Mouse (Mus musculus) olfactory bulb, adult 2 months (tissue): Measurements from ENCODE around the gene Bcl9.

Source experiments
- CTCF ChIP-seq: fragments of 200-500 bp; IDR thresholded peaks from 2 replicates; pipeline ENCODE4 v1.5.1; 2012; ENCODE audit warnings: low read depth, mild to moderate bottlenecking, low read length, moderate library complexity; ENCODE audit not compliant: insufficient read depth
- POLR2A ChIP-seq: fragments of 200-500 bp; IDR thresholded peaks from 2 replicates; pipeline ENCODE4 v1.6.1; 2012; ENCODE audit warnings: mild to moderate bottlenecking, low read depth, low read length, moderate library complexity; ENCODE audit not compliant: insufficient read depth

GRCm38 (mm10) chr3:97159509-97159850, 138.2 kb downstream of the Bcl9 start:
- TF ChIP-seq POLR2A (no peak), CTCF (no peak)
